Mouse (Mus musculus) bone marrow, adult 2 months (tissue): ENCODE results near the gene Larp4. TPM values are rescaled to one million over a fixed set of nuclear protein-coding genes. Genes with fewer than 3 reads are reported as not detected.

Experiments
- H3K27ac ChIP-seq: fragments of 200-500 bp; 2 replicates; pipeline ENCODE4 v1.5.1; 2012; ENCODE audit warnings: low read depth, mild to moderate bottlenecking, control low read depth, inconsistent platforms, low read length; ENCODE audit not compliant: control insufficient read depth, poor library complexity, insufficient read depth
- H3K4me1 ChIP-seq: fragments of 200-500 bp; 2 replicates; pipeline ENCODE4 v1.6.1; 2011; ENCODE audit warnings: low read length; ENCODE audit not compliant: control insufficient read depth, insufficient read depth
- H3K4me3 ChIP-seq: fragments of 200-500 bp; replicated peaks from 2 replicates; pipeline ENCODE3; 2011; ENCODE audit warnings: mild to moderate bottlenecking, low read depth, low read length, control low read depth; ENCODE audit not compliant: control insufficient read depth
- CTCF ChIP-seq: fragments of 200-500 bp; IDR thresholded peaks from 2 replicates; pipeline ENCODE4 v1.5.1; 2011; ENCODE audit warnings: low read length, control low read depth; ENCODE audit not compliant: control insufficient read depth, insufficient read depth
- POLR2A ChIP-seq: fragments of 200-500 bp; IDR thresholded peaks from 2 replicates; pipeline ENCODE4 v1.6.1; 2011; ENCODE audit warnings: low read depth, mild to moderate bottlenecking, control low read depth, low read length, borderline replicate concordance; ENCODE audit not compliant: control insufficient read depth
- WGBS: fragments of 180-500 bp; shearing (Covaris S2); methylation state at CpG from one replicate; pipeline ENCODE4 v1.1.7; 2018; 5-methylcytosine and 5-hydroxymethylcytosine counted together
- polyA plus RNA-seq: library from polyadenylated mRNA; stranded (reverse); fragments of >200 nt; gene quantifications from 2 replicates; pipeline ENCODE4 v1.2.4, GENCODE M21; 2011; ENCODE audit warnings: low replicate concordance; ENCODE audit not compliant: missing spikeins, insufficient read depth, insufficient read length

The Larp4 gene
- polyA plus RNA-seq, 1 experiment: 13.2 TPM

- TF ChIP-seq POLR2A: no peak
- TF ChIP-seq CTCF: no peak
- no peak overlapping the region for H3K27ac ChIP-seq
- 58% methylated on average over 3 of the region's 3 CpGs for WGBS
- H3K4me3 ChIP-seq: no peak overlapping the region
- H3K4me1 ChIP-seq: peaks cover 5% of the 10 kb centered on the region; the same call in 1 of the 2 replicates
Observed at GRCm38 (mm10) chr15:100058143-100058542, 88.3 kb downstream of the Larp4 start.

DNA sequence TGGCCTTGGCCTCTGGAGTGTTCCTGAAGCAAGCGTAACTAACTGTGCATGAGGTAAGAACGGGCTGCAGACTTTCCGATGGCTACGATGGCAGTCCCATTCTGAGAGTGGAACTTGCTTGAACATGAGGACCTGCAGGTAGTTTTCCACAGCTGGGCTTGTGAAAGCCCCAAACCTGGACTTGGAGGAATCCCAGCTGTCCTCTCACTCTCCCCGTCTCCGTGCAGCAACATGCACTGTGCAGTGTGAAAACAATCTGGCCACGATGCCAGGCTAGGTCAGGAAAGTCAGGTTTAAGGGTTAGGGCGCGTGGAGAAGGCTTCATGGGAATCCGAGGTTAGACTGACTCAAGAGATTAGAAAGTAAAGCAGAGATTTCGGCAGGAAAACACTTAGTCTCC, 89.0 kb downstream of the Larp4 start:
- 85% methylated on average over 11 of the region's 11 CpGs for WGBS
- H3K4me1 ChIP-seq: peaks cover 5% of the 10 kb centered on the region; the same call in 1 of the 2 replicates
- no peak overlapping the region for H3K27ac ChIP-seq
- TF ChIP-seq CTCF (no peak), POLR2A (no peak)
- no peak overlapping the region for H3K4me3 ChIP-seq

DNA sequence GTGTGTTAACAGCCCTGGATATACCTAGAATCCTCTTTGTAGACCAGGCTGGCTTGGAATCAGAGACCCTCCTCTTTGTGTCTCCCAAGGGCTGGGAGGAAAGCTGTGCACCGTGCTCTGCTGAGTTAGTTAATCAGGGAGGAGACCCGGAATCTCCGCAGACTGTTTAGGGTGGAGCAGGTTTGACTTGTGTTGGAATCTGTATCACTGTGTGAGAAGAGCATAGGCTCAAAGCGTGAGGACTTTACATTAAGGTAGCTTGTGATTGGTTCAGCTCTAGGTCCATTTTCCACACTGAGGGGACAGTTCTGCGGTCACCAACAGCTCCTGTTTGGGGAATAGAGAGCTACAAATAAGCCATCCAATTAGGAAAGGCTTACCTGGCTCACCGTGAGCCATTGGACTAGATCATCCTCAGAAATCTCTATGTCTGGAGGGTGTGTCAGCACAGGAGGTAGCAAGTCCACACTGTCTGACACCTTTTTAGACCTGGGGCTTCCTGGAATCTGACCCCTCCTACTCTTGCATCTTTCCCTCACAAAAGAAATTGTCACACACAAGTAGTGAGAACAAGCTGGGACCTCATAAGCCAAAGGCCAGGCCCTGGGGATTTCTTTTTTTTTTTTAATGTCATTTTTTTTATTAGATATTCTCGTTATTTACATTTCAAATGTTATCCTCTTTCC, 89.9 kb downstream of the Larp4 start:
- TF ChIP-seq CTCF (no peak), POLR2A (no peak)
- Histone ChIP-seq H3K4me1 (peaks cover 5% of the 10 kb centered on the region; the same call in 1 of the 2 replicates), H3K27ac (no peak overlapping the region), H3K4me3 (no peak overlapping the region)
- WGBS: 81% methylated on average over 7 of the region's 7 CpGs

- 25% methylated on average over 4 of the region's 4 CpGs for WGBS
- H3K4me1 ChIP-seq: peaks cover 5% of the 10 kb centered on the region; the same call in 1 of the 2 replicates
- TF ChIP-seq CTCF (no peak), POLR2A (no peak)
- peak overlapping the region; percentile 68; the same call in 1 of the 2 replicates for H3K27ac ChIP-seq
- H3K4me3 ChIP-seq: peak overlapping the region; percentile 1
Observed at GRCm38 (mm10) chr15:100060513-100061140, 90.8 kb downstream of the Larp4 start.

- Histone ChIP-seq H3K27ac (no peak overlapping the region), H3K4me1 (peaks cover 4% of the 10 kb centered on the region; the same call in 1 of the 2 replicates), H3K4me3 (no peak overlapping the region)
- WGBS: 85% methylated on average over 3 of the region's 3 CpGs
- TF ChIP-seq CTCF (no peak), POLR2A (no peak)
Observed at GRCm38 (mm10) chr15:100061377-100061776, 91.5 kb downstream of the Larp4 start.

DNA sequence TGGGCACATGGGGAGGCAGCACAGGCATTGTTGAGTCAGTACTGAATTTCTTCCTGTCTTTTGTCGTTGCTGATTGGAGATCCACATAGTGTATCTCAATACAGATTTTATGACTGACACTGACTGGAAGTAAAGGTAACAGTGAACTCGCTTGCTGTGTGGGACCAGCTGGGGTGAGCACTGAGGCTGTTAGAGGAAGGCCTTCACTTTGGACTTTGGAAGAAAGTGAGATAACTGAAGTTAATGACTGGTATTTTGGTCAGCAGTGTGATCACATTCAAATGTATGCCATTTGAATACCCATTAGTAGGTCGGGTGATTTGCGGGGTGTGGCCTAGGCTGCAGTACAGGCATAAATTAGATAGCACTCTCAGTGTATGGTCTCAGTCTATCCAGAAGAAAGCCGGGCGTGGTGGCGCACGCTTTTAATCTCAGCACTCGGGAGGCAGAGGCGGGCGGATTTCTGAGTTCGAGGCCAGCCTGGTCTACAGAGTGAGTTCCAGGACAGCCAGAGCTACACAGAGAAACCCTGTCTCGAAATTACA, 93.4 kb downstream of the Larp4 start:
- 82% methylated on average over 13 of the region's 13 CpGs for WGBS
- H3K4me3 ChIP-seq: no peak overlapping the region
- TF ChIP-seq POLR2A: no peak
- TF ChIP-seq CTCF: no peak
- H3K27ac ChIP-seq: no peak overlapping the region
- peaks cover 4% of the 10 kb centered on the region; the same call in 1 of the 2 replicates for H3K4me1 ChIP-seq

Other genes starting within 250 kb of the Larp4 start
- 42.7 and 80.8 TPM in 2 replicates for gene Cox14, start 244.4 kb upstream of the Larp4 start, polyA plus RNA-seq
- 10.8 and 33.1 TPM in 2 replicates for gene Cers5, start 197.2 kb upstream of the Larp4 start, polyA plus RNA-seq
- gene Lima1, start 94.6 kb upstream of the Larp4 start, polyA plus RNA-seq: 6.5 and 7.5 TPM in 2 replicates
- gene Fam186a, start 3.0 kb upstream of the Larp4 start, polyA plus RNA-seq: not detected in 2 replicates
- gene Dip2b, start 68.6 kb downstream of the Larp4 start, polyA plus RNA-seq: 3.3 and 7.1 TPM in 2 replicates